Comparison of ENCODE assay signal across 8 mouse cellular contexts in genomic region chr4:126085996-126086576, GRCm38 (mm10). TPM values are rescaled to one million over a fixed set of nuclear protein-coding genes. Genes with fewer than 3 reads are reported as not detected.
DNase-seq lines count a peak whose midpoint lies in the region; ATAC-seq lines count a peak whose summit lies in the region.

No protein-coding gene starts in this region.

- ATAC-seq in activated CD4-positive, CD25-positive, alpha-beta regulatory T cell, adult 4 months, result peak; percentile 88
- ATAC-seq in common myeloid progenitor, adult 5-6 weeks (replicated peaks; ENCODE audit: low read depth, poor library complexity, severe bottlenecking), result peak; percentile 97
- peak; percentile 98 for ATAC-seq in megakaryocyte progenitor cell, adult 5-6 weeks (replicated peaks; ENCODE audit: poor library complexity)

- DNase-seq in gastrocnemius, postnatal 14 days, result peak; percentile 85
- DNase-seq in induced T-regulatory cell, adult 2 months (ENCODE audit: low read depth), result peak; percentile 93
- DNase-seq in left cerebral cortex, postnatal 10 days (ENCODE audit: extremely low spot score in 1 of 2, low spot score in 2 of 2), result peak; percentile 73 to 87
- DNase-seq in right cerebral cortex, postnatal 25 days, result peak; percentile 68
- peak; percentile 69 to 82 for DNase-seq in urinary bladder, postnatal 4 days (ENCODE audit: low spot score in 2 of 2)

- intact Hi-C loops in gastrocnemius, postnatal 14 days (cut with DNase I; ENCODE audit: low total_unique reads), result loop anchor here (5.0 kb wide), 1 partner anchor 71 kb away; no protein-coding TSS in a partner anchor
- intact Hi-C loops in left cerebral cortex, postnatal 10 days (cut with DNase I), result loop anchor here (10.0 kb wide), 1 partner anchor 179 kb away; the partner anchor contains the start of gene Trappc3

RNA-seq across cellular contexts. Expression of gene Lsm10, which starts 10.3 kb away (rescaled TPM):
- polyA plus RNA-seq in activated CD4-positive, CD25-positive, alpha-beta regulatory T cell, adult 4 months (2017; shearing (Covaris generic)), result 10 to 100 TPM; 67.3 to 70.5 TPM
- 14.9 and 15.8 TPM in 2 replicates for total RNA-seq in common myeloid progenitor, adult 5-6 weeks (2017)
- 1 to 10 TPM; 5.7 to 8.3 TPM for total RNA-seq in gastrocnemius, postnatal 14 days (2021)
- 10 to 100 TPM; 16.2 to 16.8 TPM for total RNA-seq in left cerebral cortex, postnatal 10 days (2021)
- total RNA-seq in megakaryocyte progenitor cell, adult 5-6 weeks (2015), result 20.4 and 25.1 TPM in 2 replicates
- 14.7 and 15.9 TPM in 2 replicates for total RNA-seq in megakaryocyte progenitor cell, adult 5-6 weeks (2017)

RNA-seq across cellular contexts. Expression of gene Stk40, which starts 17.7 kb away (rescaled TPM):
- 10 to 100 TPM; 15.5 to 20.4 TPM for polyA plus RNA-seq in activated CD4-positive, CD25-positive, alpha-beta regulatory T cell, adult 4 months (2017; shearing (Covaris generic))
- total RNA-seq in common myeloid progenitor, adult 5-6 weeks (2017), result 10.6 and 11.7 TPM in 2 replicates
- total RNA-seq in gastrocnemius, postnatal 14 days (2021), result 10 to 100 TPM; 25.1 to 41.9 TPM
- total RNA-seq in left cerebral cortex, postnatal 10 days (2021), result 10 to 100 TPM; 18.6 to 25.9 TPM
- total RNA-seq in megakaryocyte progenitor cell, adult 5-6 weeks (2015), result 6.5 and 7.3 TPM in 2 replicates
- 5.9 and 6.0 TPM in 2 replicates for total RNA-seq in megakaryocyte progenitor cell, adult 5-6 weeks (2017)

RNA-seq across cellular contexts. Expression of gene Oscp1, which starts 27.7 kb away (rescaled TPM):
- polyA plus RNA-seq in activated CD4-positive, CD25-positive, alpha-beta regulatory T cell, adult 4 months (2017; shearing (Covaris generic)), result under 1 TPM; 0.47 to 0.69 TPM
- 1.6 and 7.5 TPM in 2 replicates for total RNA-seq in common myeloid progenitor, adult 5-6 weeks (2017)
- 1 to 10 TPM; 1.2 to 2.0 TPM for total RNA-seq in gastrocnemius, postnatal 14 days (2021)
- 10 to 100 TPM; 54.4 to 57.0 TPM for total RNA-seq in left cerebral cortex, postnatal 10 days (2021)
- 13.5 and 15.5 TPM in 2 replicates for total RNA-seq in megakaryocyte progenitor cell, adult 5-6 weeks (2015)
- total RNA-seq in megakaryocyte progenitor cell, adult 5-6 weeks (2017), result 20.3 and 31.9 TPM in 2 replicates

RNA-seq across cellular contexts. Expression of gene Mrps15, which starts 39.4 kb away (rescaled TPM):
- 10 to 100 TPM; 63.7 to 77.4 TPM for polyA plus RNA-seq in activated CD4-positive, CD25-positive, alpha-beta regulatory T cell, adult 4 months (2017; shearing (Covaris generic))
- 62.6 and 83.8 TPM in 2 replicates for total RNA-seq in common myeloid progenitor, adult 5-6 weeks (2017)
- 10 to 100 TPM; 57.3 to 58.7 TPM for total RNA-seq in gastrocnemius, postnatal 14 days (2021)
- 10 to 100 TPM; 52.8 to 54.8 TPM for total RNA-seq in left cerebral cortex, postnatal 10 days (2021)
- 196 and 200 TPM in 2 replicates for total RNA-seq in megakaryocyte progenitor cell, adult 5-6 weeks (2015)
- 76.1 and 90.5 TPM in 2 replicates for total RNA-seq in megakaryocyte progenitor cell, adult 5-6 weeks (2017)

Comparison
In these comparisons a context has a peak if more than half of its experiments do, and no peak if none do; other contexts are left out.
1. Peak in every context shown above with its lines: DNase-seq and ATAC-seq.